Mouse (Mus musculus) testis, postnatal 10 days (tissue): Measurements from ENCODE around the gene Gm20458.

ENCODE experiments used
- DNase-seq: peaks from one replicate; pipeline ENCODE4 v3.0.0; 2021; ENCODE audit warnings: low spot score

The Gm20458 gene

GRCm38 (mm10) chr2:164500511-164500910 lies 39.7 kb downstream of the Gm20458 start:
- DNase-seq: no peak

- DNase-seq: no peak
These were observed 44.2 kb downstream of the Gm20458 start for GRCm38 (mm10) chr2:164504919-164505318.

GRCm38 (mm10) chr2:164505619-164506347 lies 45.0 kb downstream of the Gm20458 start:
- no peak for DNase-seq

- no peak for DNase-seq
These were observed 47.0 kb downstream of the Gm20458 start for GRCm38 (mm10) chr2:164507811-164508210.

- DNase-seq: no peak
These were observed 49.9 kb downstream of the Gm20458 start for GRCm38 (mm10) chr2:164510621-164511190.

- DNase-seq: no peak
These were observed 51.5 kb downstream of the Gm20458 start for GRCm38 (mm10) chr2:164512121-164512909.

- no peak for DNase-seq
These were observed 52.6 kb downstream of the Gm20458 start for GRCm38 (mm10) chr2:164513389-164513788.

GRCm38 (mm10) chr2:164514916-164515315 lies 54.1 kb downstream of the Gm20458 start:
- no peak for DNase-seq

GRCm38 (mm10) chr2:164515897-164516296 lies 55.1 kb downstream of the Gm20458 start:
- DNase-seq: no peak

GRCm38 (mm10) chr2:164516592-164516991 lies 55.8 kb downstream of the Gm20458 start:
- DNase-seq: no peak

GRCm38 (mm10) chr2:164517485-164518221 lies 56.9 kb downstream of the Gm20458 start:
- DNase-seq: peak; percentile 67

- no peak for DNase-seq
These were observed 57.8 kb downstream of the Gm20458 start for GRCm38 (mm10) chr2:164518266-164519170.

GRCm38 (mm10) chr2:164519171-164519526 lies 58.4 kb downstream of the Gm20458 start:
- DNase-seq: no peak

- no peak for DNase-seq
These were observed 60.0 kb downstream of the Gm20458 start for GRCm38 (mm10) chr2:164520782-164521181.

GRCm38 (mm10) chr2:164521841-164522240 lies 61.1 kb downstream of the Gm20458 start:
- no peak for DNase-seq

GRCm38 (mm10) chr2:164522280-164522679 lies 61.5 kb downstream of the Gm20458 start:
- DNase-seq: no peak

- DNase-seq: no peak
These were observed 62.6 kb downstream of the Gm20458 start for GRCm38 (mm10) chr2:164523301-164523773.

GRCm38 (mm10) chr2:164528557-164528956 lies 67.8 kb downstream of the Gm20458 start:
- DNase-seq: no peak

- DNase-seq: peak; percentile 87
These were observed 70.4 kb downstream of the Gm20458 start for GRCm38 (mm10) chr2:164531169-164531568.

- no peak for DNase-seq
These were observed 73.5 kb downstream of the Gm20458 start for GRCm38 (mm10) chr2:164534315-164534714.

GRCm38 (mm10) chr2:164537003-164537402 lies 76.2 kb downstream of the Gm20458 start:
- DNase-seq: no peak
